Mouse (Mus musculus) liver, embryonic 15.5 days (tissue): Measurements from ENCODE around the gene Rbm10. TPM values are rescaled to one million over a fixed set of nuclear protein-coding genes. Genes with fewer than 3 reads are reported as not detected.

Source experiments
- ATAC-seq: fragments of 200-750 bp; cut with Nextera tagmentation; 2 replicates; pipeline ENCODE4 v1.8.0; 2017; ENCODE audit warnings: moderate number of reproducible peaks, mild to moderate bottlenecking, moderate library complexity; ENCODE audit not compliant: insufficient read depth
- H3K27ac ChIP-seq: fragments of 300-500 bp; sonication (generic); replicated peaks from 2 replicates; pipeline ENCODE4 v1.5.1; 2015; ENCODE audit warnings: mild to moderate bottlenecking, inconsistent platforms
- H3K27me3 ChIP-seq: fragments of 300-500 bp; sonication (generic); 2 replicates; pipeline ENCODE4 v1.6.1; 2015; ENCODE audit warnings: mild to moderate bottlenecking, inconsistent platforms
- H3K36me3 ChIP-seq: fragments of 300-500 bp; sonication (generic); replicated peaks from 2 replicates; pipeline ENCODE4 v1.6.1; 2015; ENCODE audit warnings: moderate library complexity, mild to moderate bottlenecking, inconsistent platforms
- H3K4me1 ChIP-seq: fragments of 300-500 bp; sonication (generic); replicated peaks from 2 replicates; pipeline ENCODE4 v1.6.1; 2015; ENCODE audit warnings: inconsistent platforms
- H3K4me2 ChIP-seq: fragments of 300-500 bp; sonication (generic); 2 replicates; pipeline ENCODE4 v1.6.1; 2015; ENCODE audit warnings: moderate library complexity, mild to moderate bottlenecking, inconsistent platforms
- H3K4me3 ChIP-seq: fragments of 300-500 bp; sonication (generic); replicated peaks from 2 replicates; pipeline ENCODE4 v1.5.1; 2015; ENCODE audit warnings: mild to moderate bottlenecking, inconsistent platforms
- H3K9ac ChIP-seq: fragments of 300-500 bp; sonication (generic); 2 replicates; pipeline ENCODE4 v1.6.1; 2015; ENCODE audit warnings: moderate library complexity, mild to moderate bottlenecking, inconsistent platforms
- H3K9me3 ChIP-seq: fragments of 300-500 bp; sonication (generic); replicated peaks from 2 replicates; pipeline ENCODE4 v1.6.1; 2016; ENCODE audit warnings: inconsistent platforms
- WGBS: fragments of 180-500 bp; shearing (Covaris S2); methylation state at CpG from one replicate; pipeline ENCODE4 v1.1.7; 2015; ENCODE audit warnings: mixed read lengths; ENCODE audit not compliant: insufficient replicate concordance; 5-methylcytosine and 5-hydroxymethylcytosine counted together
- polyA plus RNA-seq: library from polyadenylated mRNA; unstranded; fragments of >200 nt; fragmentation: Nextera tagmentation; extraction: Ambion mirVana; gene quantifications from 2 replicates; pipeline ENCODE4 v1.2.1, GENCODE M21; 2015

Rbm10 gene
- polyA plus RNA-seq, 1 experiment from 2014 or later = 28.5 TPM

- Histone ChIP-seq H3K36me3 (no peaks in the 10 kb centered on the region), H3K4me3 (peak within 1 kb of the TSS; percentile 63), H3K9ac (peak within 1 kb of the TSS; percentile 57), H3K27me3 (no peaks in the 10 kb centered on the region), H3K4me1 (0 out of 2 replicates have a peak, but pooled peaks cover 12% of the 10 kb centered on the region), H3K4me2 (peak within 1 kb of the TSS; percentile 83), H3K9me3 (no peaks in the 10 kb centered on the region), H3K27ac (peak within 1 kb of the TSS; percentile 62)
- peak; percentile 78 for ATAC-seq
- 13% methylated on average over 27 of the region's 27 CpGs for WGBS
These were observed 40.8 kb downstream of the Rbm10 start, which contains the start of gene Uba1 for GRCm38 (mm10) chrX:20658026-20658652. Uba1 (plus strand) TSS chrX:20658326.

- Histone ChIP-seq H3K9me3 (no peaks in the 10 kb centered on the region), H3K9ac (peak overlapping the region; percentile 57), H3K4me1 (peaks cover 16% of the 10 kb centered on the region; the same call in 1 of the 2 replicates), H3K4me3 (peak overlapping the region; percentile 63), H3K4me2 (peak overlapping the region; percentile 83), H3K27ac (peak overlapping the region; percentile 62), H3K27me3 (no peaks in the 10 kb centered on the region), H3K36me3 (no peaks in the 10 kb centered on the region)
- 12% methylated on average over 24 of the region's 24 CpGs for WGBS
- ATAC-seq = no peak
These were observed 41.6 kb downstream of the Rbm10 start for GRCm38 (mm10) chrX:20658891-20659406.

GRCm38 (mm10) chrX:20662317-20662715 is 45.0 kb downstream of the Rbm10 start:
- ATAC-seq = no peak
- H3K4me1 ChIP-seq = peaks cover 32% of the 10 kb centered on the region
- no peak overlapping the region for H3K27ac ChIP-seq
- H3K27me3 ChIP-seq = no peaks in the 10 kb centered on the region
- no peak overlapping the region for H3K9ac ChIP-seq
- WGBS = 34% methylated on average over 5 of the region's 5 CpGs
- H3K36me3 ChIP-seq = peaks cover 2% of the 10 kb centered on the region; the same call in 1 of the 2 replicates
- H3K4me3 ChIP-seq = 0 out of 2 replicates have a peak overlapping the region, but pooled peaks have one; percentile 73
- no peaks in the 10 kb centered on the region for H3K9me3 ChIP-seq
- no peak overlapping the region for H3K4me2 ChIP-seq

GRCm38 (mm10) chrX:20662716-20663443 is 45.6 kb downstream of the Rbm10 start:
- peak overlapping the region; percentile 73 for H3K4me3 ChIP-seq
- ATAC-seq = peak; percentile 86
- peak overlapping the region; percentile 77 for H3K27ac ChIP-seq
- H3K36me3 ChIP-seq = peaks cover 7% of the 10 kb centered on the region
- H3K9ac ChIP-seq = peak overlapping the region; percentile 75
- H3K9me3 ChIP-seq = no peaks in the 10 kb centered on the region
- peak overlapping the region; percentile 70 for H3K4me2 ChIP-seq
- H3K4me1 ChIP-seq = peaks cover 32% of the 10 kb centered on the region
- no peaks in the 10 kb centered on the region for H3K27me3 ChIP-seq
- 19% methylated on average over 28 of the region's 28 CpGs for WGBS

GRCm38 (mm10) chrX:20663444-20663790 is 46.1 kb downstream of the Rbm10 start:
- Histone ChIP-seq H3K36me3 (peaks cover 13% of the 10 kb centered on the region), H3K27ac (peak overlapping the region; percentile 77), H3K27me3 (no peaks in the 10 kb centered on the region), H3K4me1 (peaks cover 32% of the 10 kb centered on the region), H3K9ac (peak overlapping the region; percentile 75), H3K4me2 (peak overlapping the region; percentile 70), H3K9me3 (no peaks in the 10 kb centered on the region), H3K4me3 (peak overlapping the region; percentile 73)
- 9% methylated on average over 9 of the region's 9 CpGs for WGBS
- ATAC-seq = no peak

- Histone ChIP-seq H3K27ac (peak within 1 kb of the TSS; percentile 93), H3K4me3 (peak within 1 kb of the TSS; percentile 79)
- WGBS = 15% methylated on average over 16 of the region's 16 CpGs
These were observed 70.3 kb downstream of the Rbm10 start, which contains the start of gene Cdk16 for GRCm38 (mm10) chrX:20687519-20688067. Cdk16 (plus strand) TSS chrX:20687954.

GRCm38 (mm10) chrX:20688068-20688547 is 70.8 kb downstream of the Rbm10 start:
- peak overlapping the region; percentile 93 for H3K27ac ChIP-seq

More at GRCm38 (mm10) chrX:20687519-20688067, 70.3 kb downstream of the Rbm10 start, which contains the start of gene Cdk16:
- peak within 1 kb of the TSS; percentile 84 for H3K9ac ChIP-seq
- H3K36me3 ChIP-seq = peaks cover 16% of the 10 kb centered on the region
- H3K9me3 ChIP-seq = no peaks in the 10 kb centered on the region
- peaks cover 28% of the 10 kb centered on the region for H3K4me1 ChIP-seq
- H3K27me3 ChIP-seq = no peaks in the 10 kb centered on the region
- ATAC-seq = peak; percentile 92
- H3K4me2 ChIP-seq = peak within 1 kb of the TSS; percentile 83

GRCm38 (mm10) chrX:20688615-20689014 is 71.3 kb downstream of the Rbm10 start:
- WGBS = 16% methylated on average over 33 of the region's 35 CpGs
- H3K9ac ChIP-seq = peak overlapping the region; percentile 84
- no peaks in the 10 kb centered on the region for H3K9me3 ChIP-seq
- peak overlapping the region; percentile 83 for H3K4me2 ChIP-seq
- H3K27me3 ChIP-seq = no peaks in the 10 kb centered on the region
- peaks cover 28% of the 10 kb centered on the region for H3K4me1 ChIP-seq
- peak; percentile 38 for ATAC-seq
- peak overlapping the region; percentile 79 for H3K4me3 ChIP-seq
- H3K27ac ChIP-seq = peak overlapping the region; percentile 93
- peaks cover 18% of the 10 kb centered on the region for H3K36me3 ChIP-seq

More at GRCm38 (mm10) chrX:20688068-20688547, 70.8 kb downstream of the Rbm10 start:
- Histone ChIP-seq H3K36me3 (peaks cover 16% of the 10 kb centered on the region), H3K9me3 (no peaks in the 10 kb centered on the region), H3K9ac (peak overlapping the region; percentile 84), H3K27me3 (no peaks in the 10 kb centered on the region), H3K4me3 (peak overlapping the region; percentile 79), H3K4me2 (peak overlapping the region; percentile 83), H3K4me1 (peaks cover 28% of the 10 kb centered on the region)
- WGBS = 21% methylated on average over 33 of the region's 33 CpGs
- ATAC-seq = peak; percentile 91

- Histone ChIP-seq H3K4me2 (no peak overlapping the region), H3K27me3 (no peaks in the 10 kb centered on the region), H3K36me3 (peaks cover 43% of the 10 kb centered on the region), H3K4me1 (peaks cover 26% of the 10 kb centered on the region), H3K4me3 (no peak overlapping the region), H3K9ac (no peak overlapping the region), H3K9me3 (no peaks in the 10 kb centered on the region), H3K27ac (no peak overlapping the region)
- WGBS = 49% methylated on average over 3 of the region's 3 CpGs
- ATAC-seq = no peak
These were observed 74.3 kb downstream of the Rbm10 start for GRCm38 (mm10) chrX:20691566-20691965.

GRCm38 (mm10) chrX:20692616-20693015 is 75.3 kb downstream of the Rbm10 start:
- Histone ChIP-seq H3K4me3 (no peak overlapping the region), H3K4me2 (no peak overlapping the region), H3K9me3 (no peaks in the 10 kb centered on the region), H3K27me3 (no peaks in the 10 kb centered on the region), H3K36me3 (peaks cover 54% of the 10 kb centered on the region), H3K9ac (no peak overlapping the region), H3K27ac (no peak overlapping the region), H3K4me1 (peaks cover 20% of the 10 kb centered on the region)
- 93% methylated on average over 1 of the region's 1 CpGs for WGBS
- no peak for ATAC-seq
